Mouse (Mus musculus) T-cell, adult 2 months (primary cell): Measurements from ENCODE around the gene Nexn.

ENCODE experiments used
- DNase-seq: peaks from one replicate; pipeline ENCODE4 v3.0.0; 2022; ENCODE audit warnings: low spot score

The Nexn gene

DNA sequence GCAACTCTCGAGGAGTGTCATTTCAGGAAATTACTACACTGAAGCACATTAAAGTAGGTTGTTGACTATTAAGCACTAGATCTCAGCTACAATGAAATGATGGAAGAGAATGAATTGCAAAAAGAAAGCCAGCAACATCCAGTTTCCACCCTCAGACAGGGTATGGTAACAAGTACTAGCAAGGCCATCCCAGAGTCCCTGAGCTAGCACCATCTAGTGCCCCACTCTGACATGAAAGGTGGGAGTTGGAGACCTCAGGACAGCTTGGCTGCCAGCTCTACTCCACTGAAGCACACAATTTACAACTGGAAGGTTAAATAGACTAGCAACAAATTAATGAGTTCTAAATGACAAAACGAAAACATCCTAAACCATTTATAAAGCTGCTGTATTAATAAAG, 11.8 kb upstream of the Nexn start:
- DNase-seq: no peak

DNA sequence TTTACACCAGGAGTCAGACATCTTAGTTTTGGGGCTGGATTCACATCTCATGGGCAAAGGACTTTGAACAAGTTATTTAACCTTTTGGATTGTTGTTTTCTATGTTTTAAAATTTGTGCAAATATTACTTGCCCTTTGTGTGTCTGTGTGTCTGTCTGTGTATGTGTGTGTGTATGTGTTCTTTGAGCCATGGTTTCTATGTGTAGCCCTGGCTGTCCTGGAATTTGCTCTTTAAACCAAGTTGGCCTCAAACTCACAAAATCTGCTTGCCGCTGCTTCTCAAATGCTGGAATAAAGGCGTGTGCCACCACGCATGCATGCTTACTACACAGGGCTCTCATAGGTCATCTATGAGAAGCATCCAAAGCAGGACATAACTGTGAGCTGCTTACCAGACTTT, 10.8 kb upstream of the Nexn start:
- no peak for DNase-seq

GRCm38 (mm10) chr3:152275008-152275407, 8.9 kb upstream of the Nexn start:
- no peak for DNase-seq

DNA sequence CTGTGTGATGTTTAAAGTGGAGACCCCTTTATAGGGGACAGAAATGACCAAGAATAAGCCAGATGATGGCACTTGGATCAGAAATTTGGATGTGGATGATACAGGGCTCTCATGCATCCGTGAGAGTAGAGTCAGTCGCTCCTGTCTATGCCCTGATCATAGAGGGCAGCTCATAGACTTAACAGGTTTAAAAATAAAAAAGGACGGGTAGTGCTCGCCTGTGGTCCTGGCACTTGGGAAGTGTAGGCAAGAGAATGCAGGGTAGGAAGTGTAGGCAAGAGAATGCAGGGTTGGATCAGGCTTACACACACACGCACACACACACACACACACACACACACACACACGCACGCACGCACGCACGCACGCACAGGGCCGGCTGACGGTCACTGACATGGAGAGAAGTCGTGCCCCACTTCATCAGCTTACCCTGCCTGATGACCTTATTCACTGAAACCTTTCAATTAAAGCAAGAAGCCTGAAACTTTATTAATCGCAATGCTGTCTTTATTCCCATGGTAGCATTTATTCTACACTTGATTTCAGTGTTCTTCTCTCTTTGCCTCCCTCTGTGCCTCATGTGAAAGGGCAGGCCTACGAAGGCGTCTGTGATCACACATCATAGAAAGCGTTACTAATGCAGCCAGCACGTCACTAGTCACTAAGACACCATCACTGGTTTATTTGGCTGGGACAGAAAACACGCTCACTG, 7.0 kb upstream of the Nexn start:
- no peak for DNase-seq

- no peak for DNase-seq
Measured at GRCm38 (mm10) chr3:152271876-152272275, 5.7 kb upstream of the Nexn start.

GRCm38 (mm10) chr3:152271071-152271710, 5.0 kb upstream of the Nexn start:
- DNase-seq: no peak

DNA sequence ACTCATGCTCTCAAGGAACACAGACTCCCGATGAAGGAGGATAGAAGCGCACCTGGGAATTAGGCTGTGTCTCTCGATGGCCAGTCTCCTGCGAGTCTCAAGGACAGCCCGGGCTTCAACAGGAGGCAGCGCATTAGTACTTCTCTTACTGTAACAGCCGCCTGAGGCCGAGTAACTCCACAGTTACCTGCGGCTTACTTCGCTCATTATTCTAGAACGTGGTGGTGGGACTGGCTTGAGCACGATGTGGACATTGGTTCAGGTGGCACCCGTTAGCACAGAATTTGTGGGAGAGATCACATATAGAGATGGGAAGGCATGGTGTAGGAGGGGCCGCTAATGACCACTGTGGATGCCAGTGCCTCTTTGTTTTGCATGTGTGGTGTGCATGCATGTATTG, 1.9 kb upstream of the Nexn start:
- no peak for DNase-seq

DNA sequence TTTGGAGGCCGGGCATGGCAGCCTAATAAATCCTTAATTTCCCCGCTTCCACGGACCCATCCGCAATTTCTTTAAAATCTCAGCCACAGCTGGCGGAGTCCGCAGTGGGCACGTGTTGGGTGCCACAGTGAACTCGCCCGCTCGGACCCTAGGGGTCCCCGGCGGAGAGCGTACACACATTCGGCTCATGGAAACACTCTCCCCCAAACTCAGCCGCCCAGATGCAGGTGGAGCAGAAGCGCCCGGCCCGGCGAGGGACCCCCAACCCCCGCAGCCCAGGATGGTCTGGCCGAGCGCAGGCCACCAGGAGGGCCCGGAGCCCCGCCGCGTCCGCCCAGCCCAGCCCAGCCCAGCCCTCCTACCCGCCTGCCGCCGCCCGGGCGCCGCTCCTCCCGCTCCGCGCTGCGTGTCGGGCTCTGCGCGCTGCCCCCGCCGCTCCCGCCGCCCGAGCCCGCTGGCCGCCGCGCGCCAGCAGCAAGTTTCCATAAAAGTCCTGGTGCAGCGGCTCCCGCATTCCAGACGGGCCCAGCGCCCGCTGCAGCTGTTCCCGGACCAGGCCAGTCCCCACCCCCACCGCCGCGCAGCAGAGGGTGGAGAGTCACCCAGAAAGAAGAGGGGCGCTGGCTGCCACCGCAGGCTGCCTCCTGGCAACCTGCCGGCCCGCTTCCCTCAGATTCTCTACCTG, 657 bp downstream of the Nexn start:
- DNase-seq: no peak

DNA sequence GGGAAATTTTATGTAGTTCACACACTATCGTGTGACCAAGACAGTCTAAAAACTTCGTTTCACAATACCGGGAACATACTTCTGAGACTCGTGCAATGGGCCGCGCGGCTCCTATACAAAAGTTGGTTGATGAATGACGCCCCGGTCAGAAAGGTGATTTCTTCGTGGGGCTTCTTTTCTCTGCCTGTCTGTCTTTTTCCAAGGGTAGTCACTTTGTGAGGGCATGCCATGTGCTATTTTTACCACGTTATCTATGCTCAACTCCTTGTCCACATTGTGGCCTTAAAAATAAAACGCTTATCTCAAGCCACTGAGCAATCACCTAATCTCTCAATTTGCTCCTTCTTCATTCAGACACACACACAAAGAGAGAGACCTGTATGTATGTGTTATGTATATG, 1.3 kb downstream of the Nexn start:
- no peak for DNase-seq

DNA sequence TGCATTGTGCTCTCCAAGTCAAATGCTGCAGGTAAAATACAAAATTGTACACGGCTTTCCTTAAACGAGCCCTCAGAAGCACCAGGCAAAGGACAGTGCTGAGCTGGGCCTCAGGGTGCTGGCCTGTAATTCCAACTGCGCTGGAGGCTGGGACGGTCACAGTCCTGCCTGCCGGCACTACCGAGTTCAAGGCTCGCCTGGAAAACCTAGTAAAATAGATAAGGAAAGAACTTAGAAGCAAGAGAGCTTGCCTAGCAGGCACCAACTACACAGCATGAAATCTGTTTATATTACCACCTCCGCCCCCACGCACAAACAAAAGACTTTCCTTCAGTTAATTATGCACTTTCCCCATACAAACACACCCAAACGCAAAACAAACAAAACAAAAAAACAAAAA, 1.8 kb downstream of the Nexn start:
- no peak for DNase-seq

GRCm38 (mm10) chr3:152261948-152262347, 4.2 kb downstream of the Nexn start:
- no peak for DNase-seq

GRCm38 (mm10) chr3:152261436-152261835, 4.7 kb downstream of the Nexn start:
- DNase-seq: no peak

GRCm38 (mm10) chr3:152260362-152260761, 5.8 kb downstream of the Nexn start:
- DNase-seq: no peak

- DNase-seq: peak; percentile 48
Measured at GRCm38 (mm10) chr3:152259409-152259808, 6.7 kb downstream of the Nexn start.

DNA sequence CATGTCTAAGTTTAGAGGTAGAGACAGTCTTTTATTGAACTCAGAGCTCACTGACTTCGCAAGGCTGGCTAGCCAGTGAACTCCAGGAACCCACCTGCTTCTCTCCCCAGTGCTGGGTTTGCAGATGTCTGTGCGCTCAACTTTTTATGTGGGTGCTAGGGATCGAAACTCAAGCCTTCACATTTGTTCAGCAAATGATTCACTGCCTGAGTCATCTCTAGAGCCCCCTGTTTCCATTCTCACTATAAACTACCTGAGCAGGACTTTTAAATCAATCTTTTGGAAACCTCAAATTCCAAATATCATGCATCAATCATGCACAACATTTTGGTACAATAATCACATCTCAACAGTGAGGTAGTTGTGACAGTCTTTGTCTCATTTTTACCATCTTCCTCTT, 8.6 kb downstream of the Nexn start:
- no peak for DNase-seq

DNA sequence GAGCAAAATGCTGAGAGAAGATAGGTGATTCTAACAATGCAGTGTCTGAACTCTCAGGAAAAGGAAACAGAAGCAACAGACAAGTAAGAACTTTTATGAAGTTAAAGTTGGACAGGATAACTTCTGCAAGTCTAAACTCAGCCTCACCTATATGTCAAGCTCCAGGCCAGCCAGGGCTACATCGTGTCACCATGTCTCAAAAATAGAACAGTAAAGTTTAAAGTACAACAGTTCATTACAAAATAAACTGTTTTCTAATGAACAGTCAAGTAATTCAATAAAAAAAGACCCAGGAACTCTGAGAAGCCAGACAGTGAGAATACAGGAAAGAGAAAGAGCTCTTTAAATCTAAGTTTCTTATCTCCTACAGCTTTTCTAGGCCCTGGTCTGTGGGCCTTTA, 15.7 kb downstream of the Nexn start:
- DNase-seq: no peak

GRCm38 (mm10) chr3:152247708-152248107, 18.4 kb downstream of the Nexn start:
- no peak for DNase-seq

DNA sequence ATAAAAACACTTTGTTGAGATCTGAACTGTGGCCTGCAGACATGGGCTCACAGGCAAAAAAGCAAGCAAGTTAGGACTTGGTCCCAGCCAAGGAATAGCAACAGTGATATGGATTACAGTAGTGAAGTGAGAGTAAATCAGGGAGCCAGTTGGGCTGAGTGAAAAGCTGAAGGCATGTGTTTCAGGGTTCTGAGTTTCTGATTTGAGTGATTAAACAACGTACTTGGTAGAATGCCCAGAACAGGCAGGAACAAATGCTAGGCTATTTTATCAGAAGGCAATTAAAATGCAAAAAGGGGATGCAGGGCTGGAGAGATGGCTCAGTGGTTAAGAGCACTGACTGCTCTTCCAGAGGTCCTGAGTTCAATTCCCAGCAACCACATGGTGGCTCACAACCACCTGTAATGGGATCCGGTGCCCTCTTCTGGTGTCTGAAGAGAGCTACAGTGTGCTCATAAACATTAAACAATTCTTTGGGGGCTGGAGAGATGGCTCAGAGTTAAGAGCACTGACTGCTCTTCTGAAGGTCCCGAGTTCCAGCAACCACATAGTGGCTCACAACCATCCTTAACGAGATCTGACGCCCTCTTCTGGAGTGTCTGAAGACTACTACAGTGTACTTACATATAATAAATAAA, 20.8 kb downstream of the Nexn start:
- DNase-seq: no peak

DNA sequence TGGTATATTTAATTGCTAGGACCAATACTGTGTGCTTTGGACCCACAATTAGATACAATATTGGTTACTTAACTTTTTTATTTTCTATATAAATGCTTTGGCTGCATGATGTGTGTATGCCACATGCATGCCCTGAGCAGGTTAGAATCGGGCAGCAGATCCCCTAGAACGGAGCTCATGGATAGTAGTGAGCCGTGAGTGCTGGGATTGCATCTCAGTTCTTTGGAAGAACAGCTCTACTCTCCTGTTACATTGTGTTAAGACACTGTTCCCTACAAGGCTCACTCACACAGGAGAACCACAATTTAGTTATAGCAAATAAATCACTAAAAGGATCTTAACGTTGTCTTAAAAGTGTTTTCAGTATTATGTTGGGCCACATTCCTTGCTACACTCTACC, 22.8 kb downstream of the Nexn start:
- no peak for DNase-seq

DNA sequence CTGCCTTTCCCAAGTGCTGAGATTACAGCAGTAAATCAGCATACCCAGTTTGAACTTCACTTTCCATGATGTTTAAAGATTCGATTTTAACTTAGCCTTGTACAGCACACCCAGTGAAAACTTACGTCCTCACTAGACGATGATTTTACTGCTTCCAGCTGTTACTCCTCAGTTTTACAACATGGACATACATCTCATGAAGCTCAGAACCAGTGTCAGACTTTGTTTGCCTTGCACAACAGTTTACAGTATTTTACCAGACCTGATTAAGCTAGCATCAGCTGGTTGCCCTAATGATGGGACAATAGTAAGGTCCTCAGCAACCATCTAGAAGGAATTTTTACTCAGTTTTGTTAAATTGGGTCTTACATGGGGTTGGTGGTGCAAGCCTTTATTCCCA, 25.1 kb downstream of the Nexn start:
- no peak for DNase-seq

DNA sequence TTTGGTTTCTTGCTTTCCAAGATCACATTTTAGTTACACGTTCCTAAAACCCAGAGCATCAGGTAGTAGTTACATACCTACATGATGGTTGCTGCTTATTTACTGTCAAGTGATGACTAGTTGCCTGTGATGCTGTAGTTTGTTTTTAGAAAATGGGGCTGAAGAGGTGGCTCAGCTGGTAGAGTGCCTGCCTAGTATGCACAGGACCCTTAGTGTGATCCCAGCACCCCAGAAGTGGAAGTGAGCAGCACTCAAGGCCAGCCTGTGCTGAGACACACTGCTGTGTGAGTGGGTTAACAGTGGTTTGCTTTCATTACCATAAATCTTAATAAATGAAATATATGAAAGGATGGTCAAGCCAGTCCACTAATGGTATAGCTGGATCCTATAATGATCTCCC, 26.6 kb downstream of the Nexn start:
- no peak for DNase-seq

GRCm38 (mm10) chr3:152238836-152239235, 27.3 kb downstream of the Nexn start:
- peak; percentile 4 for DNase-seq

- no peak for DNase-seq
Measured at GRCm38 (mm10) chr3:152235805-152236204, 30.3 kb downstream of the Nexn start.
